Mouse (Mus musculus): ENCODE results near the gene Cfap97d1.

Cfap97d1 gene

DNA sequence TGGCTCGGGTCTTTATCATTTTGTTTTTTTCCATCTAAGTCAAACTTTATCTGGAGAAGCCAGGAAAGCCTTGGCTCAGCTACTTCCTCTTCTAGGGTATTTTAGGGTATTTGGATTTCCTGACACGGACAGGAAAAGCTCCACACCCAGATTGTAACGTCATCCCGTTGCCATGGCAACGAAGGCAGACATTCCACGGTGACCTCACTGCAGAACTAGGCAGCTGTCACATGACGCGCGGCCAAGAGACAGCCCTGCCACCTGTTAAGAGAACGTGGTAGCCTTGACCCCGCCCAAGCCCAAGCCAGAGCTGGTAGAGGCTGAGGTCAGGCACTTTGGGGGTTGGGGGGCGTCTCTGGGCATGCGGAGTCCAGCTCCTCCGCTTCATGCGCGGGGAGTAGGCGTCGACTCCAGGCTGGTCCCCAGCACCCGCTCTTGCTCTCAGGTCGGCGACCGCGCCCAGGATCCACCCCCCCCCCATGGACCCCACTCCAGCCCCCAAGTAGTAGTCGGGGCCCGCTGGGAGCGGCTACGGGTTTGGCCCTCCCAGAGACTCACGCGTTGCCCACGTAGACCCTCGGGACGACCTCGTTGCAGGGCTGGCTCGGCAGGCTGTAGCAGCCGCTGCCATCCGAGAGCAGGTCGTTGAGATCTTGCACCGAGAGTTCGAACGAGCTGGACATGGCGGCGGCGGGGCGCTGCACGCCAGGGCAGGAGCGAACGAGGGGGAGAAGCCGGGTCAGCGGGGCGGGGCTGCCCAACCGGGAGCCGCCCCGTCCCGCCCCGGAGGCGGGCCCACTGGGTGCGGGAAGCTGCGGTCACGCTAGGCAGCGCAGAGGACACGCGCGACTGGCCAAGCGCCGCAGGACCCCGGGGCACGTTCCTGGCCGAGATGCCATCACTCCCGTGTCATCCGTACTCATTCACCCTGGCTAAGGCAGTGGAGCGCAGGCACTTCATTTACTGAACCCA lies at the start of gene Cfap97d1:
Gene Cfap97d1, plus strand, starts transcription at position 226 of the 972 bp plus-strand sequence.
- peak; percentile 55 for DNase-seq (ENCODE audit: low spot score)

DNA sequence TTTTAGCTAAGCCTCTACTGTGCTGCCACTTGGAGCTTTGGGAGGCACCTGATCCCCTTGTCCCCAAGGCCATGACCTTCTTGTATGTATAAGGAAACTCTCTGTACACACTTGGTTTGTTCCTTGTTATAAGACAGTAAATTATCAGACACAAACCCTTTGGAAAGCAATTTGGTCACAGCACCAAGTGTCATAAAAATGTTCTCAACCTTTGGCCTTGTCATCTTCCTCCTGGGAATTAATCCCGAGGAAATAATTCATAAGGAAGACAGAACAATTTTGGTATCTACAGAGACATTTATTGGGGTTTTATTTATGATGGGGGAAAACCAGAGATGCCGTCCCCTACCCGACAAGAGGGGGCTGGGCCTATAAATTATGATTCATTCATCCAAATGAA lies 48.3 kb upstream of the Cfap97d1 start:
- DNase-seq (ENCODE audit: low spot score): no peak

DNA sequence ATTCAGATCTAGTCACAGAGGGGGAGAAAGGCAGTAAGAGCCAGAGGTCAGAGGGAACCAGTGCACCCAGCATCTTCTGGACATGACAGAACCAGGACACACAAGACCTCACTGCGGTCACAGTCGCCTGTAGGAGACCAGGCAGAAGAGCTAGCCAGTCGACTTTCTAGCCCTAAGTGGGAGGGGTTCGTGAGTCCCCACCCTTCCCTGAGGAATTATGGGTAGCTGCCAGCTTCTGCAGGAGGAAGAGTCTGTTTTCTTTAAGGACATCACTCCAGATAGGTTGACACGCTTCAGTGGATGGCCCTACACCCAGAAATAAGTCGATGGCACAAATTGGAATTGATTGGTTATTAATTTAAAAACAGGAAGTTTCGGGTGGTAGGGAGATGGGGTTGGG lies 47.7 kb upstream of the Cfap97d1 start:
- DNase-seq (ENCODE audit: low spot score): no peak

DNA sequence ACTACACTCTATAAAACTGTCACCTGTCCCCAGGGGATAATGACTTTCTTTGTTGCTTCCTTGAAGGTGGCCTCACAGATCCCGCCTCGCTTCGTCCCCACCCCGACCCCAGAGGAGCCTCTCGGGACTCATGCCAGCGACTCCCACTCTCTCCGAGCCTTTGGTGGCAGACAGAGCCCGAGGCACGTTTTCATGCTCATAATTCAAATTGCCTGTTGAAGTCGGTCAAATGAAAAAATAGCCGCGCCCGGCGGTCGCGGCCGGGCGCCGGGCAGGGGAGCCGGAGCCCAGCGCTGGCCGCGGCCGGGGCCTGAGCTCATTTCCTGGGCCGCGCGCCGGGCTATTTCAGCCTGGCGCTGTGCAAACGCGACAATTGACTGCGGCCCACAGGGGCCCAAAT lies 47.0 kb upstream of the Cfap97d1 start:
- DNase-seq (ENCODE audit: low spot score): no peak

DNA sequence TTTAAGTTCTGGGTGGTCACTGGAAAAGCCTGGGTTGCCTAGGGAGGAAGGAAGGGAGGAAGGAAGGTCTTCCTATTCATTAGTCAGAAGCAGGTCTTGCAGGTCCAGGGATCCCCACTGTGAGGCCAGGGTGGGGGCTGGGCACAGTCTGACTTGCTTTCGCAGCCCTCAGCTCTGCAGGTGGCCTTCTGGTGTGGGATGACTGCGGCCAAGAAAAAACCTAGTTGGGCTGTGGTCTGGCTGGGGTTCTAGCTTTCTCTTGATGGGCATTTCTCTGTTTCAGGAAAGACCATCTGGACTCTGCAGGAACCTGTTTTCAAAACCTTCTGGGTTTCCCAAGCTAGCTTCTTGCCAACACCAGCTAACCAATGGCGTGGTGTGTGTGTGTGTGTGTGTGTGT lies 41.0 kb upstream of the Cfap97d1 start:
- no peak for DNase-seq (ENCODE audit: low spot score)

DNA sequence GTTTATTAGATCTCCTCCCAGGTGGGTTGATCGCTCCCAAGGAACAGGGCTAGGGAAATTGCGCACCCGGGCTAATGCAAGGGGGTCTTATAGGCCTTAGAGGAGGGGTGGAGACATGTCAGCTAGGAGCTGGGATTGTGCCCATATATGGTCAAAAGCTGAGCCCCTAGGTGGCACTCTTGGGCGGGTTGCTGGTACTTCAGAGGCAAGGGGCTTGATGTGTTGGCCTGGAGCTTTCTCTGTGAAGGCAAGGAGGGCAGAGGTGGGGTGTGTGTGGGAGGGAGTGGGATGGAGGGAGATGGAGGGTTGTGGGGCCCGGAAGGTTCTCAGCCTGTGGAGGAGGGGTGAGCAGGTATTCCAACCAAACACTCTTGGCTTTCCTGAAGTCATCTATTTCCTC lies 37.6 kb upstream of the Cfap97d1 start:
- no peak for DNase-seq (ENCODE audit: low spot score)

DNA sequence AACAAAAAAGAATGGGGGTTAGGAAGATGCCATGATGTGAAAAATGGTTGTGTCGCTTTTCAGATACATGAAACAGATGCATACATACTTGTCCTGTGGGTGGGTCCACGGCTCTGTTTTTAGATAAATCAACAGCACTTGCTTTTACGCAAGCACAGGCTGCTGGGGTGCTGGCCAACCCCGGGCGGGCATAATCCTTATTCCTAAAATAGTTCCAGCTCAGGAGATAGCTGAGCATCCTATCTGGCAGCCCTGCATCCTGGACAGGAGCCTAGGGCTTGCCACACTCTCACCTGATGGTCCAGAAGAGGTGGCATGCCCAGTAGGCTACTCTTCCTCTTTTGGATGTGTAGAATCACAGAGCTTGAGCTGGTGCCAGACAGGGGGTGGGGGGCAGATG lies 34.1 kb upstream of the Cfap97d1 start:
- no peak for DNase-seq (ENCODE audit: low spot score)

DNA sequence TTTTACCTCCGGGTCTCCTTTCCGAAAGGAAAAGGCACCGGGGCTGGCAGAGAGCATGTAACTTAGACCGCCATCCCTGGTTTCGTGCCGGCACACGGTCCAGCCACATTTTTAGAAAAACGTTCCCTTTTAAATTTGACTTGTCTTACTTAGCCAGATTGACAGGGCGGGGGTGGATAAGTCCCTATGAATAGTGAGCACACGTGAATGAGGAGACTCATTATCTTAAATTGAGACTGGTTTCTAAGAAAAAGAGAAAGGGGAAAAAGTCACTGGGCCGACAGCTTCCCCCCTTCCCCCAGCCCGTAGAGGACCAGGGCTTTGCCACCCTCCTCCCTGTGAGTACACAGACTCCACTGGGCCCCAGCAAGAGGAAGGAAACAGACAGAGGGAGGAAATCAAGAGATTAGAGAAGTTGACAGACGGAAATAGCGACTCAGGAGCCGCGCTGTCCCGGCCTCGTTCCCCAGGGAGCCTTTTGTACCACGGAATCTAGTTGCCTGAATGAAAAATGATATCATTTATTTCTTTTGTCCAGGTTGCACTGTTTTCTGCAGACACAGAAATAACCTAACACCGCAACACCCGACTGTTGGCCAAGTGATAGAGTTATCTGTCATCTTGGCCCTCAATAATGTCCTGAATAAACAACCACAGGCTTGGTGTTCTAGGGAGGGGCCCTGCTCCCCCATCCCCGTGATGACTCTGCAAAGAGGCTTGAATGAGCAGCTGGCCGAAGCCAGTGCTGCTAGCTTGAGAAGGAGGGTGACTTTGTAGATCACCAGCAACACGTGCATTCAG lies 31.3 kb upstream of the Cfap97d1 start:
- DNase-seq (ENCODE audit: low spot score): no peak

DNA sequence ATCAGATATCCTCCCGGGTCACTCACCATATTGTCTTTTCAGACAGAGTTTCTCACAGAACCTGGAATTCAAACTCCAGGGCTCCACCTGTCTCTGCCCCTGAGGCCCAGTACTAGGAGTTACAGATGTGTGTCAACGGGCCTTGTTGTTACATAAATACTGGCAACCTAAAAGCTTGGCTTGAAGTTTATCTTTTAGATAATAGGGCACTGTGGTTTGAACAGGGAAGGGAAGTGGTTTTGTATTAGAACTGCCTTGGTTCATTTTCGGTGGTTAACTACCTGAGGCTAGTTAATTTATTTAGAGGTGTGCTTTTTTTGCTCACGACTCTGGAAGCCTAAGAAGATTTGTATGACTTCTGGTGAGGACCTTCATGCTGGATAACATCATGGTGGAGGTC lies 30.6 kb upstream of the Cfap97d1 start:
- DNase-seq (ENCODE audit: low spot score): no peak

DNA sequence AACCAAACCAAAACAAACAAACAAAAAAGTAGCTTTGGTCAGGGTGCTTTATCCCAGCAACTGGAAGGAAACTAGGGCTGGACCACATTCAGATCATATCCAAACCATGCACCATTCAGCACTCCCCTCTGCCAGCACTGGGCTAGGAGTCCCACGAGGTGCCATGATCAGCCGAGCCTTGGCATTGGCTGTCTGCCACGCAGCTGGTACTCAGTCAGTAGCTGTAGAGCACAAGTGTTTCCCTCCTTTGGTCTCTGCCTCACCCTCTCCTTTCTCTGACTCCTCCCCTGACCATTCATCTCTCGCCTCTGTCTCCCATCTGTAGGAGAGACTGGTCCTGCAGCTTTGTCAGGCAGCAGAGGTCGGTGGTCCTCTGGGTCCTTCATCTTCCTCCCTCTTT lies 26.6 kb upstream of the Cfap97d1 start:
- no peak for DNase-seq (ENCODE audit: low spot score)

DNA sequence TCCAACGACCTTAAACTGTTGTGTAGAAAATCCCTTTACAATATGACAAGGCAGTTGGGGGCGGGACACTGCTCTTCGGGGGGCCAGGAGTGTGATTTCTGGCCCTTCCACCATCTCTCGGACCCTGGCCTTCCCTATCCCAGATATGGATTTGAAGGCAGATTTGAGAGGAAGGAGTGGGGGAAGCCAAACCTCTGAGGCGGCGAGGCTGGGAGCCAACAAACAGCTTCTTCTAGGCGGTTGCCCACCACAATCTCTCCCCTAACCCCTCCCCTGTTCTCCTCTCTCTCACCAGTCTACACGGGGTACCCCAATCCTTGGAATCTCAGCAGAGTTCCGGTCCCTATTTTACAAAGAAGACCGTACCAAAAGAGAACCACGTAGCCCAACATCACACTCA lies 21.0 kb upstream of the Cfap97d1 start:
- DNase-seq (ENCODE audit: low spot score): no peak

DNA sequence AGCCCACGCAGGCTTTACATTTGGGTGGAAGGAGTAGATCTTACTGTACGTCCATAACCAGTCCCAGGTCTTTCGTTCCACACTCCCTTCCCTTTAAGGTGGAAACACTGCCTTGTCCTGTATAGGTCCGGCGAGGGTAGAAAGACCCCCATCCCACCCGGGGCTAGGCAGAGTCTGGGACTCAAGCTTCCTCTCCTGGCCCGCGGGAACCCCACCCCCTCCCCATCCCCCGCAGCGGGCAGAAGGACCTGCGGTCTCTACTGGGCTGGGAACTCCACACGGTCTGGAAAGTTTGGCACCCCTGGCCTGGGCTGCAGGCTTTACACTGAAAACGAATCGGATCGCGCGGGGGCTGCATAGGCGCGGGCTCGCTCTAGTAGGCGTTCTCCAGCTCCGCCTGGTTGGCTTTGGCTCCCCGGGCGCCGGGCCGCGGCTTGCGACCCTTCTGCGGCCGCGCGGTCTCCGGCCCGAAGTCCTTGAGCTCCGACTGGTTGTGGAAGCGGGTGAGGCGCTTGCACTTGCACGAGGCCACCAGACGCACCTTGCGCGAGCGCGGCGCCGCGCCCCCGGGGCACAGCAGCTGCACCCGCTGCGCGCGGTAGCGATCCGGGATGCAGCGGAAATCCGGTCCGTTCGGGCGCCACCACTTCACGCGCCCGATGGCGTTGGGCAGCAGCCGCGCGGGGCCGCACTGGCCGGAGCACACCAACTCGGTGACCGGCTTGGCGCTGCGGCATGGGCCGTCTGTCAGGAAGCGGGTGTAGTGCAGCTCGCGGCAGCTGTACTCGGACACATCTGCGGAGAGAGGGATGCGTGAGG lies 20.4 kb upstream of the Cfap97d1 start:
- no peak for DNase-seq (ENCODE audit: low spot score)

DNA sequence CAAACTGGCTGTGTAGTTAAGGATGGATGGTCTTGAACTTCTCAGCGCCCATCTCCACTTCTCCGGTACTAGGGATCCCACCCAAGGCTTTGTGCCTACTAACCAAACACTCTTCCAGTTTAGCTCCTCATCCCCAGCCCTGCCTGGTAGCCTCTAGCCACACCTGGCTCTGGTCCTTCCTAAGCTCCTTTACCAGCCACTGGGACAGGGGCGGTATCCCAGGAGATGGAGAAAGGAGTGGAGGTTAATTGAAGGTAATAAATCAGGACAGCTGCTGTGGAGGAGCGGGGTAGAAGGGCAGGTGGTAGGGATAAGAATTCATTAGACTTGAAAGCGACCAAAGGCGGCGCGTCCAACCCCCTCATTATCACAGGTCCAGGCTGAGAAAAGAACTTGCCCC lies 19.4 kb upstream of the Cfap97d1 start:
- DNase-seq (ENCODE audit: low spot score): no peak

DNA sequence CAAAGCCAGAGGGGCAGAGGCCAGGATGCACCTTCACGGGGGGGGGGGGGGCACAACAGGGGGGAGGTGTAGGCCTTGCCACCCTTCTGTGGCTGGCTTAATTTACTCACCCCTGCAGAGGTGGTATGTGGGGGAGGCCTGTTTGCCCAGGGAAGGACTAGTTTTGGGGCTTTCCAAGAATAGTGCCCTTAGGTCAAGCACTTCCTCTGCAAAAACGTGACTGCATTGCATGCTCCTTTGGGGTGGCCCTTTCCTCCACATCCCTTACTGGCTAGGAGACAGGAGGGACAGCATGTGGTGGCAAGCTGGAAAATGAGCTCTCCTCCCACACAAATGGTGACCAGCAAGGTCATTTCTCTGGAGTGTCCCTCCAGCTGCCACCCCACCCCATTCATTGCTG lies 18.5 kb upstream of the Cfap97d1 start:
- DNase-seq (ENCODE audit: low spot score): no peak

DNA sequence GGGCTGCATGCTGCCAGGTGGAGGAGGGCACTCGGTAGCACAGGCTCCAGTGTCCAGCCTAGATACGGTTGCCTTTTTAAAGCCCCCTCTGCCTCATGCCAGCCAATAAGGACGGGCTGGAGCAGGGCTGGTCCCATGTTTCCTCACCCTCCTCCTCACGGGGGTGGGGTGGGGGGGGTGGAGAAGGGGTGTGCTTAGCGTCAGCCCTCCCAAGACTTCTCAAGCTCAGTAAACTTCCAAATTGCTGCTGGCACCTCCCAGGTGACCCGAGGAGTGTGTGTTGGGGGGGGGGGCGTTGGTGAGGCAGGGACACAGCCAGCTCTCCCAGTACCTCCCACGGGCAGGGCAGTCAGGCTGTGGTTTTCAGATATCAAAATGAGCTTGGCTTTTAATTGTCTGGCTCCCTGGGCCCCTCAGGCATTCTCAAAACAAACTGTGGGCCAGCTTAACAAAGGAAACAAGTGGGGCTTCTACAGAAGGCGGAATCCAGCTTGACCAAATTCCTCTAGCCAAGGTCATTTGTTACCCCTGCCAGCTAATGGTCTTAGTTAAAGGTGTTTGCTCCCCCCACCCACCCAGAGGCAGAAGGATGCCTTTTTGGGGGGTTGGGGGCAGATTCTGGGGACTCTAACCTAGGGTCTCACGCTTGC lies 17.0 kb upstream of the Cfap97d1 start, which contains the start of gene Sost:
Gene Sost, minus strand, starts transcription at position 51 of the 650 bp plus-strand sequence.
- DNase-seq (ENCODE audit: low spot score): no peak

DNA sequence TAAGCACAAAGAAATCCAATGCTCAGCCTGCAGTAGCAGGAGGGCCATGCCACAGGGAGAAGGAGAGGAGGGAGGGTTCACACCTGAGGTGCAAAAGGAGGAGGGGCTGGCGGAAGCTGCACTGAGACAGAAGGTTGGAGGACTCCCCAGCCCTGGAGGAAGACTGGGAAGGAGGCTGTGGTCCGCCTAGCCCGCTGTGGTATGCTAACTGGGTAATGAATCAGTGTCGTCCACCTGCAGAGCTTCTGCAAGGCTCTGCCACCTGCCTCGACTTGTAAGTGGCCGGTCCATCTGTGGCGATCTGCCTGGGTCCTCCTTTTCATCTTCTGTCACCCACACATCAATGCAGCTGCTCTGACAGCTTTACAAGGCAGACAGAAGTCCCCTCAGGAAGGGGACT lies 15.8 kb upstream of the Cfap97d1 start:
- no peak for DNase-seq (ENCODE audit: low spot score)

DNA sequence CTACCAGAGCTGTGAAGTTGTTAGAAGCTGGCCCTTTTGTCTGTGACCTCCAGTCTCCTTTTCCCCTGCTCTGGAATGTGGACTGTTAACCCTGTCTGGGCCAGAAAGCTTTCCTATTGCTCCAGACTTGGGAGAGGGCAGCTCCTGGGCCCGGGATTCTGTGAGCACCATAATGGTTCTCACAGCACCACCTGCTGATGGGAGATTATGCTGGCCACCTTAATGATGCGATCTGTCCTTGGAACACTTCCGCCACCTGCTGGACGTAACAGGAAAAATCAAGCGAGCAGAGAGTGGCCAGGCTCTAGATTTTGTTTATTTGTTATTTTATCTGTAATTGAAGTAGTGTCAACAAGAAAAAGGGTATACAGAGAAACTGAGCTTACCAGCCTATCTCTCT lies 15.3 kb upstream of the Cfap97d1 start:
- peak; percentile 90 for DNase-seq (ENCODE audit: low spot score)

DNA sequence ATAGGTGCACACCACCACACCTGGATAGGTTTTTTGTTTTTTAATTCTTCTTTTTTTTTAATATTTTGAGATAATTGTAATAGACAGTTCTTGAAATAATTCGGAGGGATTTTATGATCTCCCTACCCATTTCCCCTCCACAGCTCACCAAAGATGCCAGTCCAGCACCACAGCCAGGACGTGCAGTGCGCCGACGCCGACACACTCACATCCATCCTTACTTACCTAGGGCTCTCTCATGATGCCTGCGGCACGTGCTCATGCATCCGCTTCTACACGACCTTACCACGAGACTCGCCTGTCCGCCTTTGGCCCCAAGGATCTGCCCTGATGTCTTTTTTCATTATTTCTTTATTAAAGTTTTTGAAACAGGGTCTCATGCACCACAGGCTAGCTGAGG lies 14.2 kb upstream of the Cfap97d1 start:
- DNase-seq (ENCODE audit: low spot score): no peak

DNA sequence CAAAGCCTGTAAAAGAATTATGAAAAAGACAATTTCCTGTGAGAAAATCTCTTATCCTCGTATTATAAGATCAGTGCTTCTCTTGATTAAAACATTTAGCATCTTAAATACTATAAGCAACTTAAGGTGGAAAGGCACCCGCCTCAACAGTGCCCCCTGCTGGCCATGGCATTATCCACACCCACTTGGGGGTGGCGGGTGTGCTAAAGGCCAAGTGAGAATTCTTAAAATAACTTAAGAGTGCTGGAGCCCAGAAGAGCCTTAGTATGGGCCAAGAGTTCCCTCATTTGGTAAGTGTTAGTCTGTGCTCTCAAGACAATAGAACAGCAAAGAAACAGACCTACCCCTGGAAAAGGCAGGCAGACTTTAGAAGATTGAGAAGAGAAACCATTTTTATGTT lies 12.7 kb upstream of the Cfap97d1 start:
- DNase-seq (ENCODE audit: low spot score): peak; percentile 16

DNA sequence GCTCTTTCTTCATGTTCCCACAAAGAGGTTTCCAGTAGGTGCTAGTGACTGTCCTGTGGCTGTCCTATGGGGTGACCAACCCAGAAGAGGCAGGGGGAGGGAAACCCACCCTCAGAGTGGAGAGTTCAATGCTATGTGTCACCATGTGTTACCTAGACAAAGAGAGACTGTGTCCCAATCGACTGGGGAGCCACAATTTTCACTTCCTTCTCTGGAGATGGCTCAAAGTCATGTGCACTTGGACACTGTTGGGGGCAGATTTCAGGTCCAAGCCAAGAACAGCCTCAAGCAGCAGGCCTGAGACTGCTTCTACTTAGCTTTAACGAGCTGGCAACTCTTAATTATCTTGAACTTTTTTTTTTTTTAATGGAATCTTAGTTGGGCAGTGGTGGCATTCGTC lies 12.0 kb upstream of the Cfap97d1 start:
- DNase-seq (ENCODE audit: low spot score): no peak

DNA sequence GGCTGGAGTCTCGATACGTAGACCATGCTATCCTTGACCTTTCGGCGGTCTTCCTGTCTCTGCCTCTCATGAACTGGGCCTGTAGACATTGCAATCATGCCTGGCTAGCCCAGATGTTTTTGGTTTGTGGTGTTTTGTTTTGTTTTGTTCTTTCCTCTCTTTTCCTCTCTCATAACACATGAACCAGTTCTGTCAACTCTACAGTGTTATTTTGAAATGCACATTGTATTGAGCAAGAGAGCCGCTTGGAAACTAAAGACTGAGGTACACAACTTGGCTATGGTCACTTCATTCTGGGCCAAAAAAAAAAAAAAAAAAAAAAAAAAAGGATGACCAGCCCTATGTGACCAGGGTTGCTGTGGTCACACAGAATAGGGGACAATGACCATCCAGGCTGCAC lies 11.4 kb upstream of the Cfap97d1 start:
- DNase-seq (ENCODE audit: low spot score): peak; percentile 51

DNA sequence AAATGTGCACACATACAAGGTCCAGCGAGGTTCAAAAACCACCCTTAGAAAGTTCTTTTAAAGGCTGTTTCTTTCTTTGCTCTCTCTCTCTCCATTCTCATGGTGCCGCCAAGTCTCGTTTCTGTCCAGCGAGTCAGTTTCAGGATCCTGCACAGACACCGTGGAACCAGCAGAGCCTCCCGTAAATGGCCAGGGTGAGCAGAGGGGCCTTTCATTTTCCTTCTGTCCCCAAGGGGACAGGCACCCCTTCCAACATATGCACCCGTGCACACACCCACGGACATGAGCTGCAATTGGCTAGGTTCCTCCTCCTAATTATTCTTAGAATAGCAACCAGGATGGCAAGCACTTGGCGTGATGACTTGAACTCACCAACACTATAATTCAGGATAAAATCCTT lies 10.6 kb upstream of the Cfap97d1 start:
- DNase-seq (ENCODE audit: low spot score): no peak
